Comparison of ENCODE assay signal across 8 mouse cellular contexts in genomic region chr12:76708956-76709794, GRCm38 (mm10). TPM values are rescaled to one million over a fixed set of nuclear protein-coding genes. Genes with fewer than 3 reads are reported as not detected.
DNase-seq lines count a peak whose midpoint lies in the region; ATAC-seq and TF ChIP-seq lines count a peak whose summit lies in the region.

No protein-coding gene starts in this region.

- H3K4me2 ChIP-seq in intestine, postnatal 0 days (replicated peaks; ENCODE audit: low read depth) = peak overlapping the region; percentile 100
- peak overlapping the region; percentile 96 for H3K4me2 ChIP-seq in liver, embryonic 14.5 days (ENCODE audit: low read depth)

- H3K27ac ChIP-seq in intestine, postnatal 0 days (ENCODE audit: low read depth, low read length) = no peak overlapping the region
- H3K27ac ChIP-seq in liver, embryonic 14.5 days = peak overlapping the region; percentile 82

- no peak for TF ChIP-seq CTCF in intestine, postnatal 0 days (IDR thresholded peaks at IDR 0.05; ENCODE audit: low read depth)
- 0 out of 2 replicates have a peak, but pooled peaks have one; percentile 10 for TF ChIP-seq CTCF in liver, embryonic 14.5 days (IDR thresholded peaks at IDR 0.05; ENCODE audit: low read depth)

- ATAC-seq in intestine, postnatal 0 days = 0 out of 2 replicates have a peak, but pooled peaks have one; percentile 19
- peak; percentile 49 for ATAC-seq in liver, embryonic 14.5 days (ENCODE audit: insufficient read depth)

- peak; percentile 34 for DNase-seq in urinary bladder, postnatal 14 days (ENCODE audit: low spot score)
- DNase-seq in urinary bladder, postnatal 4 days (ENCODE audit: low spot score in 2 of 2) = no peak
- DNase-seq in embryo, embryonic 11 days = peak; percentile 32
- peak; percentile 77 to 84 for DNase-seq in heart, adult 18-20 months
- peak in 1 of 3 experiments; percentile 41 for DNase-seq in liver, embryonic 14.5 days (ENCODE audit: low read depth in 3 of 3, low spot score in 3 of 3)
- DNase-seq in neural tube, embryonic 10.5 days (ENCODE audit: extremely low spot score, low spot score) = peak; percentile 50
- DNase-seq in thymus, postnatal 0 days (ENCODE audit: low spot score) = no peak

- peak overlapping the region; percentile 48; the same call in 1 of the 2 replicates for H3K9ac ChIP-seq in intestine, postnatal 0 days (ENCODE audit: low read depth, low read length)
- peak overlapping the region; percentile 98 for H3K9ac ChIP-seq in liver, embryonic 14.5 days (replicated peaks)

- H3K36me3 ChIP-seq in intestine, postnatal 0 days (ENCODE audit: control insufficient read depth, insufficient read depth) = no peaks in the 10 kb centered on the region
- H3K36me3 ChIP-seq in liver, embryonic 14.5 days (replicated peaks; ENCODE audit: control insufficient read depth, insufficient read depth, low read depth) = peaks cover 39% of the 10 kb centered on the region

- peaks cover 42% of the 10 kb centered on the region for H3K27me3 ChIP-seq in intestine, postnatal 0 days (replicated peaks; ENCODE audit: control insufficient read depth, insufficient read depth, low read length)
- peaks cover 4% of the 10 kb centered on the region; the same call in 1 of the 2 replicates for H3K27me3 ChIP-seq in liver, embryonic 14.5 days (ENCODE audit: control insufficient read depth, insufficient read depth, low read length)

- TF ChIP-seq EP300 in liver, embryonic 14.5 days (IDR thresholded peaks at IDR 0.05; ENCODE audit: low read depth) = no peak

- 0 out of 2 replicates have a peak, but pooled peaks cover 3% of the 10 kb centered on the region for H3K4me1 ChIP-seq in intestine, postnatal 0 days (replicated peaks; ENCODE audit: control insufficient read depth, insufficient read depth, low read length)
- peaks cover 38 to 43% of the 10 kb centered on the region in 2 experiments for H3K4me1 ChIP-seq in liver, embryonic 14.5 days (replicated peaks; ENCODE audit: control insufficient read depth in 2 of 2, insufficient read depth in 2 of 2, low read length in 1 of 2)

- peak overlapping the region; percentile 69 for H3K4me3 ChIP-seq in intestine, postnatal 0 days (ENCODE audit: low read depth, low read length)
- peak overlapping the region; percentile 78 to 79 for H3K4me3 ChIP-seq in liver, embryonic 14.5 days (ENCODE audit: insufficient read depth in 1 of 2, low read depth in 2 of 2, low read length in 2 of 2)

- 12% methylated on average over 31 of the region's 34 CpGs for WGBS in intestine, postnatal 0 days
- 2% methylated on average over 34 of the region's 34 CpGs for WGBS in liver, embryonic 14.5 days (ENCODE audit: insufficient replicate concordance)

- H3K9me3 ChIP-seq in intestine, postnatal 0 days (ENCODE audit: control insufficient read depth) = no peaks in the 10 kb centered on the region
- H3K9me3 ChIP-seq in liver, embryonic 14.5 days (ENCODE audit: control insufficient read depth, low read length) = no peaks in the 10 kb centered on the region

RNA-seq across cellular contexts. Expression of gene Sptb, which starts 1.2 kb away (rescaled TPM):
- 10 to 100 TPM; 85.1 to 89.0 TPM for total RNA-seq in heart, adult 18-20 months (2021)
- polyA plus RNA-seq in intestine, postnatal 0 days (2015; fragmentation: Nextera tagmentation; extraction: Ambion mirVana) = 0.26 and 0.35 TPM in 2 replicates
- polyA plus RNA-seq in liver, embryonic 14.5 days (2012; rRNA removed) = 35.4 and 39.7 TPM in 2 replicates
- 59.4 and 70.4 TPM in 2 replicates for polyA plus RNA-seq in liver, embryonic 14.5 days (2014; fragmentation: Nextera tagmentation; extraction: Ambion mirVana)
- polyA plus RNA-seq in thymus, postnatal 0 days (2015; fragmentation: Nextera tagmentation; extraction: Ambion mirVana) = 0.29 and 0.31 TPM in 2 replicates

RNA-seq across cellular contexts. Expression of gene Churc1, which starts 56.2 kb away (rescaled TPM):
- total RNA-seq in heart, adult 18-20 months (2021) = 10 to 100 TPM; 91.6 to 92.1 TPM
- 129 and 136 TPM in 2 replicates for polyA plus RNA-seq in intestine, postnatal 0 days (2015; fragmentation: Nextera tagmentation; extraction: Ambion mirVana)
- 38.2 and 40.2 TPM in 2 replicates for polyA plus RNA-seq in liver, embryonic 14.5 days (2012; rRNA removed)
- polyA plus RNA-seq in liver, embryonic 14.5 days (2014; fragmentation: Nextera tagmentation; extraction: Ambion mirVana) = 68.8 and 76.3 TPM in 2 replicates
- polyA plus RNA-seq in thymus, postnatal 0 days (2015; fragmentation: Nextera tagmentation; extraction: Ambion mirVana) = 206 and 258 TPM in 2 replicates

RNA-seq across cellular contexts. Expression of gene Fntb, which starts 56.2 kb away (rescaled TPM):
- total RNA-seq in heart, adult 18-20 months (2021) = 10 to 100 TPM; 11.0 to 15.6 TPM
- 13.1 and 13.5 TPM in 2 replicates for polyA plus RNA-seq in intestine, postnatal 0 days (2015; fragmentation: Nextera tagmentation; extraction: Ambion mirVana)
- 21.4 and 24.3 TPM in 2 replicates for polyA plus RNA-seq in liver, embryonic 14.5 days (2012; rRNA removed)
- 28.8 and 33.7 TPM in 2 replicates for polyA plus RNA-seq in liver, embryonic 14.5 days (2014; fragmentation: Nextera tagmentation; extraction: Ambion mirVana)
- 29.3 and 29.7 TPM in 2 replicates for polyA plus RNA-seq in thymus, postnatal 0 days (2015; fragmentation: Nextera tagmentation; extraction: Ambion mirVana)

Comparison
In these comparisons a context has a peak if more than half of its experiments do, and no peak if none do; other contexts are left out.
1. DNase-seq: peak in urinary bladder, postnatal 14 days (single experiment), embryo, embryonic 11 days (single experiment), heart, adult 18-20 months (2 of 2) and neural tube, embryonic 10.5 days (single experiment); none in urinary bladder, postnatal 4 days (0 of 2) and thymus, postnatal 0 days (single experiment).
2. RNA of gene Sptb, which starts 1.2 kb away (polyA plus RNA-seq): 35.4 to 70.4 TPM in liver, embryonic 14.5 days; 0.26 to 0.35 TPM in intestine, postnatal 0 days and 0.29 to 0.31 TPM in thymus, postnatal 0 days; every median in the first group is over 10 times any median in the second.